Mouse (Mus musculus): ENCODE results near the gene Utp14b. TPM values are rescaled to one million over a fixed set of nuclear protein-coding genes. Genes with fewer than 3 reads are reported as not detected.
A peak's percentile ranks its signal among the peaks of the same experiment; 100 is the strongest.

Utp14b gene
- total RNA-seq (2021): 1 to 10 TPM; 3.4 to 3.5 TPM
- polyA plus RNA-seq (2012; rRNA removed): 0.08 and 0.12 TPM in 2 replicates
- long read RNA-seq, full-length matches to known transcripts: 1 of 1 reads
- long read RNA-seq, partial matches to known transcripts: 0 of 1 reads
- long read RNA-seq, other reads (novel, unspliced or antisense): 0 of 1 reads

GRCm38 (mm10) chr1:78657671-78658440 lies at the start of gene Utp14b, which contains the start of gene Acsl3:
Gene Utp14b (plus strand): TSS chr1:78658038.
Gene Acsl3 (plus strand): TSS chr1:78657825.
- peak; percentile 99 for DNase-seq

GRCm38 (mm10) chr1:78609134-78609907 lies 48.5 kb upstream of the Utp14b start:
- DNase-seq: peak; percentile 4

- DNase-seq: no peak
Observed at GRCm38 (mm10) chr1:78611039-78611438, 46.8 kb upstream of the Utp14b start.

- DNase-seq: no peak
Observed at GRCm38 (mm10) chr1:78612959-78613358, 44.9 kb upstream of the Utp14b start.

GRCm38 (mm10) chr1:78624352-78624751 lies 33.5 kb upstream of the Utp14b start:
- DNase-seq: no peak

- no peak for DNase-seq
Observed at GRCm38 (mm10) chr1:78634486-78634885, 23.4 kb upstream of the Utp14b start.

GRCm38 (mm10) chr1:78640871-78641270 lies 17.0 kb upstream of the Utp14b start:
- no peak for DNase-seq

GRCm38 (mm10) chr1:78641791-78642190 lies 16.0 kb upstream of the Utp14b start:
- DNase-seq: no peak

- DNase-seq: no peak
Observed at GRCm38 (mm10) chr1:78642197-78642596, 15.6 kb upstream of the Utp14b start.

GRCm38 (mm10) chr1:78647317-78647885 lies 10.4 kb upstream of the Utp14b start:
- no peak for DNase-seq

GRCm38 (mm10) chr1:78649269-78650061 lies 8.4 kb upstream of the Utp14b start:
- DNase-seq: no peak

GRCm38 (mm10) chr1:78656472-78656871 lies 1.4 kb upstream of the Utp14b start:
- DNase-seq: peak; percentile 83

GRCm38 (mm10) chr1:78657021-78657629 lies 713 bp upstream of the Utp14b start:
- no peak for DNase-seq

GRCm38 (mm10) chr1:78658441-78659269 lies 817 bp downstream of the Utp14b start:
- DNase-seq: peak; percentile 23

- DNase-seq: no peak
Observed at GRCm38 (mm10) chr1:78659270-78659823, 1.5 kb downstream of the Utp14b start.

- no peak for DNase-seq
Observed at GRCm38 (mm10) chr1:78664326-78664725, 6.5 kb downstream of the Utp14b start.

- no peak for DNase-seq
Observed at GRCm38 (mm10) chr1:78665954-78666499, 8.2 kb downstream of the Utp14b start.

GRCm38 (mm10) chr1:78666585-78666984 lies 8.7 kb downstream of the Utp14b start:
- DNase-seq: no peak

- DNase-seq: no peak
Observed at GRCm38 (mm10) chr1:78682291-78682690, 24.5 kb downstream of the Utp14b start.

- DNase-seq: no peak
Observed at GRCm38 (mm10) chr1:78684128-78684527, 26.3 kb downstream of the Utp14b start.
